Mouse (Mus musculus) right cerebral cortex, postnatal 36 days (tissue): ENCODE results near the gene Zcchc7.
"Not testable (repeated sequence)": the region's sequence is repeated elsewhere in the genome, so short reads cannot be mapped to it uniquely, and the experiment has no call there.

ENCODE experiments used
- DNase-seq, 2 experiments: peaks; one replicate each; pipeline ENCODE4 v3.0.0; 2022; ENCODE audit warnings: low spot score in 2 of 2, mixed read lengths in 1 of 2

Zcchc7 gene

DNA sequence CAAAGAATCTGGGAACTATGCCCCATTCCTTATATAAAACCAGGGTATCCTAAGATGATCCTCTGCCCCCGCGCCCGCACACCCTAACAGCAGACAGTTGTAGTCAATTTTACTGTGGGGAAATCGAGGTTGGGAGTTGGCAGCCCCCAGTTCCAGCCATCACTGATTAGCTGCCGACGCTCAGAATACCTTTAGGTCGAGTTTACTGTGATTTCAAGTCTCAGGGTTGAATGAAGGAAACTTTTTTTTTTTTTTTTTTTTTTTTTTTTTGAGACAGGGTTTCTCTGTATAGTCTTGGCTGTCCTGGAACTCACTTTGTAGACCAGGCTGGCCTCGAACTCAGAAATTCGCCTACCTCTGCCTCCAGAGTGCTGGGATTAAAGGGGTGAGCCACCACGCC is 1.5 kb downstream of the Zcchc7 start:
- not testable (repeated sequence) for DNase-seq

DNA sequence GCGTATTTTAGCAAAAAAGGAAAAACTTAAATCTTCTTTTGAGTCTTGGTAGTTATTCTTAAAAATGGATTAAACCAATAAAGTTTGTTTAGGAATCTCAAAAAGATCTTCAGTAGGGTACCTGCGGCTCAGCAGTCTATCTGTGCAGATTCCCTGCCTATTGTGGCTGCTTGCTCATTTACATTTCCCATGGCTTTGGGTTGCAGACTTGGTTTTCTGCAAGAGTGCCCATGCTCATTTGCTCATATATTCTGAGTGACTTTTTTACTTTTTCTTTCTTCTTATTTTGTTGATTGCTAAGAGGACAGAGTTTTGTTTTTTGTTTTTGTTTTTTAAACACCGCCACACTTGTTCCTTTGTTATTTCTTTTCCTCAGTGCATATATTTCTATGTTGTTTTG is 19.2 kb downstream of the Zcchc7 start:
- DNase-seq, result no peak

DNA sequence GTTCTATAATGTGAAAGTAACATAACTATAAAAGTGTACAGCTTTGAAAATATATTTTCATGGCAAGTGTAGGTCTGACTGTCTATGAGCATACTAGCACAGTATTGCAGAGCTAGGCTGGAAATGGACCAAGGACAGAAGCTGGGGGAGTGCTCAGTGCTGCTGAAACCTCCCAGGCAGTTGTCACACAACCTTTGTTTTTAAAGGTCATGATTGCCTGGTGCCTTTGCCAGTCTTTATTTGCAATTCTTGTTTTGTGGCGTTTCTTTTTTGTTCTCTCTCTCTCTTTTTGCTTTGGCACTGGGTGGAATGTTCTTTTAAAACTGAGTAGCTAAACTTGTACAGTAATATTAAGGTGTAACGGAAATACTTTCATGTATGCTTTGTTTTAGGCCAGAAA is 21.0 kb downstream of the Zcchc7 start:
- no peak for DNase-seq

DNA sequence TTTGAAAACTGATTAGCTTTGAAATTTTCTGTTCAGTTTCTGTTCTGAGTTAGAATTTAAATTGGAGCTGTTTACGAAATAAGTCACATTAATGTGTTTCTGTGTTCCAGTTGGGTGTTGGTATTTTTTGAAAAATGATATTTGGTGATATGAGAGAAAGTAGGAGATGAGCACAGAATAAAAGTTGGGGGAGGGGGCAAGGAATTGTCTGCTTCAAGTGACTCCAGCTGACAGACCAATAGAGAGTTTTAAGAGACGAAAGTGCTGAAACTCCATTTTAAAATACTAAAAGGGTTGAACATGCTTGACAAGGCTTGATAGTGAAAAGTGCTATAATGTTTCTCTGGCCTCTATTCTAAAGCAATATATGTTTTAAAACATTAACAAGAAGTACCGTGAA is 21.4 kb downstream of the Zcchc7 start:
- DNase-seq, result no peak

DNA sequence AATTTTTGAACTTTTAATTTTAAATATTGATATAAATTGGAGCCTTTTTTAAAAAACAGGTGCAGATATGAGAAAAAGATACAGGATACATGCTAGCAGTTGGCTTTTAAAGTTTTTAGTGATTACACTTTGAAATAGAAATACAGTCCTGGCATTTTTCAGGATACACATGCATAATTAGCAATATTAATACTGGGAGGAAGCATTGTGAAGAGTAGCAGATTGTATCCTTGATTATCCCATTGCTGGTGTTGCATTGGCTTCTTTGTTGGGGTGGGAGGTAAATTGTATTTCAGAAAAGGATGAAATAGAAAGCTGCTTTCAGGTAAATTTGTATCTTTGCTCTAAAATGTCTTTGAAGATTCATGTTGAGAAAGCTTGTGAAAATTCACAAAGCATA is 22.0 kb downstream of the Zcchc7 start:
- no peak for DNase-seq

DNA sequence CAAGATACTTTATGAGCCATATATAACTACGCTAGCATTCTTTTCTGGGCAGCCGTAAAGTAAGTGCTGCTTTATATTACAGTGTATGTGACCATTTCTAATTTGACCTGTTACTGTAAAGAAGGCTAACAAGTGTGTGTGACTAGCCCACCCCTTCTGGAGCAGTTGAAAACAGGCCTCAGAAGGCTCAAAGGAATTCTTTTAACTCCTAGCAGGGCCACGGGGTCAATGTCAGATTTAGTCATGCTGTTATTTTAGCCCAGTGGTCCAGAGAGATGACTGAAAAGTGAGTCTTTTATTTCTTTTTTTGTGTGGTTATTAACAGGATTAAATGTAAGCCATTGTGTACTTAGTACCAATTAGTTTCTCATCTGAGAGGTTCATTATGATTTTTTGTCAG is 22.6 kb downstream of the Zcchc7 start:
- no peak for DNase-seq

DNA sequence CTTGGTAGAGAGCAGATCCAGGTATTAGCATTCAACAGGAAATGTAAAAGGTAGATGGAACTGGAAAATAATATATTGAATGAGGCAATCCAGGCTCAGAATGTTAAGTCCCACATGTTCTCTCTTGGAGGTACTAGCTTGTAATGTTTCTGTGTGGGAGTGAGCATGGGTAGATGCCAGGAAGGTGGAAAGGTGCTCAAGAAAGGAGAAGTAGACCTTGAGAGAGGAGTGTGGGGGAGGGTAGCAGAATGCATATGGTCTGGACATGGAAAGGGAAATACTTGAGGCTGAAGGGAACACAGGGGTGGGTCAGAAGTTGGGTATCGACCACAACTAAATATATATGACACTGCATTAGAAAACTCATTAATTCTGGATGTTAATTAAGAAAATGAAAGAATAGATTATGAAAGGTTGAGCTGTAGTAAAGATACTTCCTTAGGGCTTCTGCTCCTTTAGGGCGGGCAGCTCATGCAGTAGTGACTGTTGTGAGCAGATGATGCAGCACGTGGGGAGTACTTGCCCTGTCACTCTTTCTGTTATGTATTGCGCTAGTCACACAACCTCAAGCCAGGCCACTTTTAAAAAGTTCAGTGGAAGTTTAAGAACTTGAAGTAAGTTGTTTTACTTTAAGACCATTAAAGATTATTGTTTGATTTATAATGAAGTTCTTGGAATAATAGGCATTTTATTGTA is 24.9 kb downstream of the Zcchc7 start:
- DNase-seq, result no peak

DNA sequence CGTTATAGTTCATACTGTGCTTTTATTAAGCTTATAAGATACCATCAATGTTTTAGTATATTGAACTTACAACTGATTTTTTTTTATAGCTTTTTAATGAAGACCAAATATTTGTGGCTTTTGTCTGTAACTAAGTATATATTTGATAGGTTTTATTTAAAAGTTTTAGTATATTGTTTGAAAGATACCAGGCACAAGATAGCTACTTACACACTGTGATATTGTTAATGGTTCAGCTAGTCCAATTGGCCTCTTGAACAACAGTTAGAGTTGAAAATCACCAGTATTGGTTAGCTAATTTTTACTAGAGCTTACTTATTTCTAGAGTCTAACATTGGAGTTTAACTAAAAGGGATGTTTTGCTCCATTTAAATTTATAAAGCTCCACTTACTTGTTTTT is 25.8 kb downstream of the Zcchc7 start:
- DNase-seq, result no peak

DNA sequence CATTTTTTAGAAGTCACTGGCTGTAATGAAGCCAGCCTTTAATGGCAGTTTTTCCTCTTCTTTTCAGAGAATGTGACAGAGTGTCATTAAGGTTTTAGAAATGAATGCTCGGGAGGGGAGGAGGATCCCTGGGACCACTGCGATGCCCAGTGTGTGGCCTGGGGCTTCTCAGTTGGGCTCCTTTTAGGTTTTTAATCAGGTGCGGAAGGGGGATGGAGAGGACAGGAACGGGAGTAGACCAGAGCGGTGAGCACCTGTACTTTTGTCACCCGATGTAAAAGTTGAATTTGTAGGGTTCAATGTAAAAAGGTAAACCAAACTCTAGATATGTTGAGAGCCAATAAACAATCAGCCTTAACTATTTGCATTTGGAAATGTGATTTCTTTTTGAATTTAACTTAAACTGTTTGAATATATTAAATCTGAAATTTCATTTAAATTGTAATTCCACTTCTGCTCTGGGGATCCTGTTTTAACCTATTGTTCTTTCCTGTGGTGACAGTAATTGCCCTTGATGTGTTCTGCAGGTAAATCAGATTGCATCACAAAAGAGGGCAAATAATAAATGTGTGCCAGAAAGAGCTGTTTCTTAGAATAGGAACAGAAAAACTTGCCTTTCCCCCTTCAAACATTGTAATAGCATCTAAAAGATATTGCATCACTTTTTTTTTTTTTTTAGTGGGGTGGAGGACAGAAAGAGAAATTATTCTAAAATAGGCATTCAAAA is 28.1 kb downstream of the Zcchc7 start:
- DNase-seq, result no peak

DNA sequence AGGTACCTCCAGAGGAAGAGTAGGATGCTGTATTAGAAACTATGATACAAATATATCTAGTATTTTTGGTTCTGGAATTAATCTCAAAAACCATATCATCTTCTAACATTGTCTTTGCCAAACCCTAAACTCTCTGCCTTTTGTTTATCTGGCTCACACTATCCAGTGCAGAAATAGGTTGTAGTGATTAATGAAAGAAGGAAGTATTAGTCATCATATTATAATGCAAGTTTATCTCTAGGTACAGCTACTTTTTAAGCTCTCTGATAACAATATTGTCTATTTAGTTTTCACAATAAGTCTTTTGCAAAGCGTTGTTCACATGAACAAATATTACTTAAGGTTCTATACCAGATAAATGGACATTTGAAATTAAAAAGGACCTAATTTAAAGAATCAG is 57.2 kb downstream of the Zcchc7 start:
- no peak for DNase-seq

DNA sequence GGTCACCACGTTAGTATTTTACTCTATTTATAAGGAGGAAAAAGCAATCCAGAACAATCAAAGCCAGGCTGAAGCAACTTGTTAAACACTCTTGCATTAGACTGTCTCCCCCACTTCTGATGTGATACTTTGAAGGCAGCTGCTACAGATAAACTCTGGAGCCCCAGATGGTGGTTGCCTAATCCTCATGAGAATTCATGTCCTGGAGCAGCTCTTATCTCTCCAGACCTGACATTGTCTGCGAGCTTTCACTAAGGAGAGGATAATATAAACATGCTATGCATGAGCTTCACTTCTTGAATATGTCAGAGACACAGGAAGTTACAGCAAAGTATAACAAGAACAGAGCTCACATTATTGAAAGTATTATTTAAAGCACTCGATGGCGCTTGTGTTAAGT is 58.1 kb downstream of the Zcchc7 start:
- DNase-seq, result no peak

DNA sequence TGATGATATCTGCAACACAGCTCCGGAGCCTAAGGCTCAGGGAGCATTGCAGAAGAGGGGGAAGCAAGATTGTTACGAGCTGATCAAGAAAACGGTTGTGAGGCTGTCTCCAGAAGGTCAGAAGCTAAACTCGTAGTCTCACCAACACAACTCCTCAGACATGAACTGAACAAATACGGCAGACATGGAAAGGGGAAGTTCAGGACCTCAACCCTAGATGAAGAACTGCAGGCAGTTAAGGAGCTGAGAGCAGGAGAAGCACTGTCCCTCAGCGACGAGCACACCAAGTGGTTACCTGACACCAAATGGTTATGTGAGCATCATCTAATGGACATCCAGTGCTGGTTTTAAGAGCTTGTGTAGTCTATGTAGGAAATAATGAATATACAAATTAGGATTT is 60.9 kb downstream of the Zcchc7 start:
- DNase-seq, result no peak

DNA sequence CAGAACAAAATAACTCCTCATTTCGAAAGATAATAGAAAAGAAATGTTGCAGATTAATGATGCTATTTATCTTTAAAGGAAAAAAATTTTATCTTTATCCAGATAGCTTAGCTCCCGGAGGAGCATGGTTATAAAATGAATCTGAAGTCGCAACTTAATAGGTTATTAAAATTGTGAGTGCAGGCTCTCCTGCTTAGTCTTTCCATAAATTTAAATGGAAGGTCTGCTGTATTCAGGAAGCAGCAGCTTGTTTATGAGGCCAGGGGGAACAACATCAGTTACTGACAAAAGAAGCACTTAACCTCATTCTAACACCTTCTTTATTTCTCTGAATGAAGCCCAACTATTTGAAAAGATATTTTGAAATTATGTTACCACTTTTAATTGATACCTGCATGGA is 74.9 kb downstream of the Zcchc7 start:
- no peak for DNase-seq

DNA sequence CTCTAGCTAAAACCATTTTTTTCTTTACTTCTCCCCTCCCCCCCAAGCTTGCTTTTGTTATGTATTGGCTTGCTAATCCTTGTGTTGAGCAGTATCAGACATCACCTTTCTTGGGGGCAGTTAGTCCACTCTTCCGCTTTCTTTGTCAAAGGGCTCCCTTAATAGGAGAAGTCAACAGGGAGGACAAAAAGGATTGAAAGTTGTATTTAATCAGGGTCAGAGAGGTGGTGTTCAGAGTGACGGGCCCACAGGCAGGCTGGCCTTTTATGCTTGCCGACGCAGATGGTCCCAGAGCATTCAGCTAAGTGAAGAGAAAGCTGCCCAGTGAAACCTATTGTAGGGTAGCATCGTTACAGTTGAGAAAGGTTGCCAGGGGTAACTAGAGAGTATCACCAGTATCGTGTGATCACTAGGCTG is 96.2 kb downstream of the Zcchc7 start:
- DNase-seq, result no peak

DNA sequence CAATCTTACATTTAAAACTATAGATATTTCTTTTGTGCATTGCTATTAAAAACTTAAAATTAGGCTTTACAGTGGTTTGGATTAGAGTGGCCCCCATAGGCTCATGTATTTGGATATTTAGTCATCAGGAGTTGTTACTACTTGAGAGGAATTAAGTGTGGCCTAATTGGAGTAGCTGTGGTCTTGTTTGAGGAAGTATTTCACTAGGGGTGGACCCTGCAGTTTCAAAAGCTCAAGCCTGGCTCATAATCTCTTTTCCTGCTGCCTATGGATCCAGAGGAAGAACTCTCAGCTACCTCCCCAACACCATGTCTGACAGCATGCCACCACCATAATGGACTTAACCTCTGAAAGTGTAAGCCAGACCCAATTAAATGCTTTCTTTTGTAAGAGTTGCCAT is 115.9 kb downstream of the Zcchc7 start:
- no peak for DNase-seq

DNA sequence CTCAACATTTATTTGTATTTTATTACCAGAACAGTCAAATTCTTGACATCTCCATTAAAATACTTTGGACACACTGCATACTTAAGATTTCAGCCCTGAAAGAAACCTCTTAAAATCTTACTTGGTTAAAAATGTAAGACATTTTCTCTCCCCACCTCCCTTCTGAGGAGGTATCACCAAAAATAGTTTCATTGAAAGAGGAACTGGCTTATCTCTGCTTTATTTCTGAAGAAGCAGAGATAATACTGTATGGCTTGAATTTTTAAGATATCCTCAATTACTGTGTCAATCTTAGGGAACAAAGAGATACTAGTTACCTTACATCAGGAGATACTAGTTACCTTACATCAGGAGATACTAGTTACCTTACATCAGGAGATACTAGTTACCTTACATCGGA is 116.4 kb downstream of the Zcchc7 start:
- no peak for DNase-seq

DNA sequence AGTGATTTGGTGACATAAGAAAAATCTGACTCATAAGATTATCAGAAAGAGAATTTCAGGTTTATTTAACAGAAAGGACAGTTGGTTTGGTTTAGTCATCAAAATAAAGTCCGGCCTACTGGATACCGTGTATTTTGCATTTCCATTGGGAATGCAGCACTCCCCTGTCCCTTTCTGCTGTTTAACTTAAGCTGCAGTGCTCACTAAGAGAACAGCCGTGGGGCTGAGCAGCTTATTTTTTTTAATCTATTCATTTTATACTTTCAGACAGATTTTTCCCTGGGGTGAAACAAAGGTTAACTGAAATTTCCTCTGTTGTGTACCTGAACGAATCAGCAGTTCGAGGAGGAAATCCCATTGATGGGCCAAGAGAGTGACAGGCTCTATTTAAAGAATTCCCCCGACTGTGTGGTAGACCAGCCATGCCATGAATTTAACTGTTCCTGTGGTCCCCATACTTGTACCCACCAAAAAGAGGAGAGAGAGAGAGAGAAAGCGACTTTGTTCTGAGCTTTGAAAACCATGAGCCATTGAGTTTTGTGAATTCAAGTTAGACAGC is 124.5 kb downstream of the Zcchc7 start:
- DNase-seq, result no peak

DNA sequence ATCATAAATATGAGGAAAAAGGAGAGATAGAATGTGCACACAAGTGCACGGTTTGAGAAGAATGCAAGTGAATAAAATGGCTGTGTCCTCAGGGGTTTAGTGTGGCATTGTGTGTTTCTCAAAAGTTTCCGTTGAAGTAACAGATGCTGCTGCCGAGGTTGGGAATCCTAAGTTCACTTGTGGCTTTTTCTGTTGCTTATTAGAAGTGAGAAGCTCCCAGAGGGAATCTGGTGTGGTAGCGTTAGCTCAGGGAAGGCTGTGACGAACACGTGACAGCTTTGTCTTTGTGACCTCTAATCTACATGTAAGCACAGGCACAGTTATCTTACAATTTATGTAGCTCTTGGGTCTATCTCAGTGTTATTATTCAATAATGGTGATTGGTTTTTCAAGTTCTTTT is 130.5 kb downstream of the Zcchc7 start:
- no peak for DNase-seq

DNA sequence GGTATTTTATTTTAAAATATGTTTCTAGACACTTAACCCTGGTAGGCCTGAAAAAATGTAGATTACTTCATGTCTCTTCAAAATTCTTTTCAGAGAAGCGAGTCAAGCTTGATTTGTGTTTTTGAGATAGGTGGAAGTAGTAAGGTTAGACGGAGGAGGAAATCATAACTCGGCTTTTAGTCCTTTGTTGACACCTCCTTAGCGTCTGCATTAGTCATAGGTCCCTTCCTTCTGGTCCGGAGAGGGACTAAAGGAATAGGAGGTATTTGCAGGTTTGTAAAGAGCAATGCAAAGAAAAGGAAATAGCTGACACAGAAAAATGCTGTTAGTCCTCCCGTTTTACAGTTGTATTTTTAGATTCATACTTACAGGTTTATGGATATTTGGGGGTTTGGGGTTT is 135.7 kb downstream of the Zcchc7 start:
- DNase-seq, result no peak

DNA sequence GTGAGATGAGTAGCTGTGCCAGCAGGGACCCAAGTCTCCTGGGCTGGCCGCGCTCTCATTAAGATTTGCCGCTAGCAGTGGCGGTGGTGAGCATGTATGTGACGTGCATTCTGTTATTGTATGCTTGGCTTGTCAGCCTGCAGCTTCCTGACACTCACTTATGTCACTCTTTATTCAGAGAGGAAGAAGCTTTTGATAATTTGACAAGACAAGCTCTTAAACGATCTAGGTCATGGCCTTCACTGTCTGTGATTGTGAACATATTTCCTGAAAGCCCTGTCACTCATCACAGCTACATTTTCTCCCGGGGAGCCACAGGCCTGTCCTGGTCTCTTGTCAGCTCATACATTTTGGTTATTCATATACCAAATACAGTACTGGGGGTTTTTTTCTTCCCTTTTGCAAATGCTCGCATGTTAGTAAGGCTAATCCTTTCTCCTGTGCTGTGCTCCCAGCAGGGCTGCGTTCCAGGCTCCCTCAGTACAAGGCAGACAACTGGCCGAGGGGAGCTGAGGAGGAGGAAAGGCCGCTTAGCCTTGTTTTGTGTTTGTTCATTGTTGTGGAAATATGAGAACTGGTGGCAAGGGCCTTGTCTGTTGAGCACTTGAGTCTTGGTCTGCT is 150.1 kb downstream of the Zcchc7 start:
- no peak for DNase-seq

DNA sequence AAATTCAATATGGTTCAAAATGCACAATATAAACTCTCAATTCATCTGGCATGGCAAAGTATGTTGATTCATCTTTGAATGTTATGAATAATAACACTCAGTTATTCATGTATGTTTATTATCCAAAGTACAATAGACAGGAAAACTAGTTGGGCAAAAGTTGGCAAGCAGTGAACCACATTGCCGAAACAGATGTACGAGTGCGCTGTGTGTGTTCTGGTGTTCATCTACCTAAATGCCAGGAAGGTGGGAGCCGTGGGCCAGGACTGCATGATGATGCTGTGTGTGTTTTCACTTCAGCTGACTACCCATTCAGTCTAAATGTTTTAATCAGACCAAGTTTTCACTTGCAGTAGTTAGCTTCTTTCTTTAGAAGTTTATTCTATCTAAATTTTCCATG is 150.7 kb downstream of the Zcchc7 start:
- DNase-seq, result no peak

DNA sequence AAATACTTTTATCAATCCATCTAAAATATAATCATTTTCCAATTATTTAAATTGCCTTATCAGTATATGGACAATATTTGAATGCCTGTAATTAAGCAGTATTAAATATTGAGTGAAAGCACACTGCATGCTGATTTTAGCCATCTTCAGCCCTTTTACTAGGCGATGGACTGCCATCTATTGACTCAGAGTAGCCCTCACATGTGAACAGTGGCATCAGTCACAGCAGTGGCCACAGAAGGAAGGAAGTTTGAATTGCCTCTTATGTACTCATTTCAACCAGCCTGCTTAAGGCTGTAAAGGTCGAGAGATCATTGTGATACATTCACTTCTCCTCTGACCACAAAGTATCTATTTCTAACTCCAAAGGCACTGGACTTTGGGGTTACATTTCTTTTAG is 154.4 kb downstream of the Zcchc7 start:
- no peak for DNase-seq

DNA sequence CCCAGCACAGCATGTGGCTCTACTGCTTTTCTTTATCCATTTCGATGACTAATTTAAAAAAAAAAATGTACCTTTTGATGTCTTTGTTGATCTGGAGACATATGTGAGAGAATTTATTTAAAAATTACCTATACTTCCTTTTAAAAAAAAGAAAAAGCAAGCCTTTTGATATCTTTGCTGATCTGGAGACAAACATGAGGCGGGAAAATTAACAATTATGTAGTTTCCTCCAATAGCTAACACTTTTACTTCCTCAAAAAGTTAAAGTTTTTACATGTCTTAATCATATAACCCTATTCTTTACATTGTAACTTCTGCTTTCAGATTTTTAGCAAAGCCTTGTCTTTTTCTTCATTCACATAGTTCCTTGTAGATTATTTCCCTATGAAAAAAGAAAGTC is 155.2 kb downstream of the Zcchc7 start:
- no peak for DNase-seq
